Mouse (Mus musculus) liver, embryonic 15.5 days (tissue): ENCODE results near the gene Lipe. TPM values are rescaled to one million over a fixed set of nuclear protein-coding genes. Genes with fewer than 3 reads are reported as not detected.

Experiments used
- ATAC-seq: fragments of 200-750 bp; cut with Nextera tagmentation; 2 replicates; pipeline ENCODE4 v1.8.0; 2017; ENCODE audit warnings: moderate number of reproducible peaks, mild to moderate bottlenecking, moderate library complexity; ENCODE audit not compliant: insufficient read depth
- H3K27ac ChIP-seq: fragments of 300-500 bp; sonication (generic); replicated peaks from 2 replicates; pipeline ENCODE4 v1.5.1; 2015; ENCODE audit warnings: mild to moderate bottlenecking, inconsistent platforms
- H3K27me3 ChIP-seq: fragments of 300-500 bp; sonication (generic); 2 replicates; pipeline ENCODE4 v1.6.1; 2015; ENCODE audit warnings: mild to moderate bottlenecking, inconsistent platforms
- H3K36me3 ChIP-seq: fragments of 300-500 bp; sonication (generic); replicated peaks from 2 replicates; pipeline ENCODE4 v1.6.1; 2015; ENCODE audit warnings: moderate library complexity, mild to moderate bottlenecking, inconsistent platforms
- H3K4me1 ChIP-seq: fragments of 300-500 bp; sonication (generic); replicated peaks from 2 replicates; pipeline ENCODE4 v1.6.1; 2015; ENCODE audit warnings: inconsistent platforms
- H3K4me2 ChIP-seq: fragments of 300-500 bp; sonication (generic); 2 replicates; pipeline ENCODE4 v1.6.1; 2015; ENCODE audit warnings: moderate library complexity, mild to moderate bottlenecking, inconsistent platforms
- H3K4me3 ChIP-seq: fragments of 300-500 bp; sonication (generic); replicated peaks from 2 replicates; pipeline ENCODE4 v1.5.1; 2015; ENCODE audit warnings: mild to moderate bottlenecking, inconsistent platforms
- H3K9ac ChIP-seq: fragments of 300-500 bp; sonication (generic); 2 replicates; pipeline ENCODE4 v1.6.1; 2015; ENCODE audit warnings: moderate library complexity, mild to moderate bottlenecking, inconsistent platforms
- H3K9me3 ChIP-seq: fragments of 300-500 bp; sonication (generic); replicated peaks from 2 replicates; pipeline ENCODE4 v1.6.1; 2016; ENCODE audit warnings: inconsistent platforms
- WGBS: fragments of 180-500 bp; shearing (Covaris S2); methylation state at CpG from one replicate; pipeline ENCODE4 v1.1.7; 2015; ENCODE audit warnings: mixed read lengths; ENCODE audit not compliant: insufficient replicate concordance; 5-methylcytosine and 5-hydroxymethylcytosine counted together
- polyA plus RNA-seq: library from polyadenylated mRNA; unstranded; fragments of >200 nt; fragmentation: Nextera tagmentation; extraction: Ambion mirVana; gene quantifications from 2 replicates; pipeline ENCODE4 v1.2.1, GENCODE M21; 2015

The Lipe gene
- polyA plus RNA-seq, 1 experiment from 2014 or later = 3.4 TPM

- 40% methylated on average over 9 of the region's 9 CpGs for WGBS
- H3K9me3 ChIP-seq = no peaks in the 10 kb centered on the region
- H3K27ac ChIP-seq = no peak overlapping the region
- ATAC-seq = no peak
- peaks cover 30% of the 10 kb centered on the region for H3K36me3 ChIP-seq
- no peaks in the 10 kb centered on the region for H3K27me3 ChIP-seq
- no peak overlapping the region for H3K9ac ChIP-seq
- peaks cover 65% of the 10 kb centered on the region for H3K4me1 ChIP-seq
- H3K4me3 ChIP-seq = no peak overlapping the region
- no peak overlapping the region for H3K4me2 ChIP-seq
These were observed 13.7 kb downstream of the Lipe start for GRCm38 (mm10) chr7:25384818-25385217.

- Histone ChIP-seq H3K36me3 (peaks cover 30% of the 10 kb centered on the region), H3K4me1 (peaks cover 65% of the 10 kb centered on the region), H3K27me3 (no peaks in the 10 kb centered on the region), H3K27ac (no peak overlapping the region), H3K9me3 (no peaks in the 10 kb centered on the region), H3K9ac (no peak overlapping the region), H3K4me3 (no peak overlapping the region), H3K4me2 (no peak overlapping the region)
- WGBS = 68% methylated on average over 13 of the region's 13 CpGs
- no peak for ATAC-seq
These were observed 14.2 kb downstream of the Lipe start for GRCm38 (mm10) chr7:25384318-25384717.

- no peak overlapping the region for H3K4me3 ChIP-seq
- peaks cover 30% of the 10 kb centered on the region for H3K36me3 ChIP-seq
- no peak for ATAC-seq
- no peaks in the 10 kb centered on the region for H3K9me3 ChIP-seq
- 61% methylated on average over 4 of the region's 4 CpGs for WGBS
- H3K4me1 ChIP-seq = peaks cover 64% of the 10 kb centered on the region
- no peak overlapping the region for H3K4me2 ChIP-seq
- H3K9ac ChIP-seq = no peak overlapping the region
- no peaks in the 10 kb centered on the region for H3K27me3 ChIP-seq
- H3K27ac ChIP-seq = no peak overlapping the region
These were observed 14.6 kb downstream of the Lipe start for GRCm38 (mm10) chr7:25383891-25384290.

- Histone ChIP-seq H3K27me3 (no peaks in the 10 kb centered on the region), H3K36me3 (peaks cover 29% of the 10 kb centered on the region), H3K4me2 (no peak overlapping the region), H3K4me3 (no peak overlapping the region), H3K9me3 (no peaks in the 10 kb centered on the region), H3K9ac (no peak overlapping the region), H3K4me1 (peaks cover 60% of the 10 kb centered on the region), H3K27ac (no peak overlapping the region)
- WGBS = 71% methylated on average over 7 of the region's 7 CpGs
- no peak for ATAC-seq
These were observed 15.1 kb downstream of the Lipe start for GRCm38 (mm10) chr7:25383385-25383784.

- Histone ChIP-seq H3K27me3 (no peaks in the 10 kb centered on the region), H3K36me3 (peaks cover 22% of the 10 kb centered on the region), H3K4me1 (peaks cover 52% of the 10 kb centered on the region), H3K9ac (no peak overlapping the region), H3K27ac (no peak overlapping the region), H3K4me3 (no peak overlapping the region), H3K9me3 (no peaks in the 10 kb centered on the region), H3K4me2 (no peak overlapping the region)
- no peak for ATAC-seq
These were observed 16.0 kb downstream of the Lipe start for GRCm38 (mm10) chr7:25382541-25382940.

GRCm38 (mm10) chr7:25381284-25381680, 17.2 kb downstream of the Lipe start:
- Histone ChIP-seq H3K9me3 (no peaks in the 10 kb centered on the region), H3K4me2 (no peak overlapping the region), H3K27me3 (peaks cover 8% of the 10 kb centered on the region), H3K9ac (no peak overlapping the region), H3K4me3 (no peak overlapping the region), H3K36me3 (peaks cover 20% of the 10 kb centered on the region; the same call in 1 of the 2 replicates), H3K4me1 (peaks cover 47% of the 10 kb centered on the region), H3K27ac (no peak overlapping the region)
- no peak for ATAC-seq
- WGBS = 60% methylated on average over 3 of the region's 3 CpGs

GRCm38 (mm10) chr7:25380392-25381283, 17.9 kb downstream of the Lipe start:
- peak; percentile 41; the same call in 1 of the 2 replicates for ATAC-seq
- peak overlapping the region; percentile 48; the same call in 1 of the 2 replicates for H3K4me3 ChIP-seq

GRCm38 (mm10) chr7:25379551-25380351, 18.8 kb downstream of the Lipe start:
- H3K9me3 ChIP-seq = no peaks in the 10 kb centered on the region
- H3K27me3 ChIP-seq = peaks cover 15% of the 10 kb centered on the region
- H3K4me2 ChIP-seq = peak overlapping the region; percentile 82
- 2% methylated on average over 42 of the region's 42 CpGs for WGBS
- H3K4me3 ChIP-seq = peak overlapping the region; percentile 48
- H3K27ac ChIP-seq = no peak overlapping the region
- peaks cover 36% of the 10 kb centered on the region for H3K4me1 ChIP-seq
- H3K36me3 ChIP-seq = peaks cover 20% of the 10 kb centered on the region; the same call in 1 of the 2 replicates
- peak; percentile 32 for ATAC-seq
- H3K9ac ChIP-seq = peak overlapping the region; percentile 45

More at GRCm38 (mm10) chr7:25380392-25381283, 17.9 kb downstream of the Lipe start:
- Histone ChIP-seq H3K4me1 (peaks cover 42% of the 10 kb centered on the region), H3K9me3 (no peaks in the 10 kb centered on the region), H3K36me3 (peaks cover 20% of the 10 kb centered on the region; the same call in 1 of the 2 replicates), H3K27me3 (peaks cover 8% of the 10 kb centered on the region), H3K9ac (no peak overlapping the region), H3K4me2 (peak overlapping the region; percentile 82), H3K27ac (no peak overlapping the region)
- 38% methylated on average over 18 of the region's 18 CpGs for WGBS

- no peak overlapping the region for H3K9ac ChIP-seq
- H3K36me3 ChIP-seq = peaks cover 13% of the 10 kb centered on the region; the same call in 1 of the 2 replicates
- no peak overlapping the region for H3K4me2 ChIP-seq
- H3K4me3 ChIP-seq = no peak overlapping the region
- H3K4me1 ChIP-seq = peaks cover 30% of the 10 kb centered on the region
- 67% methylated on average over 13 of the region's 13 CpGs for WGBS
- H3K27me3 ChIP-seq = peaks cover 18% of the 10 kb centered on the region
- H3K9me3 ChIP-seq = no peaks in the 10 kb centered on the region
- H3K27ac ChIP-seq = no peak overlapping the region
- ATAC-seq = no peak
These were observed 20.1 kb downstream of the Lipe start for GRCm38 (mm10) chr7:25378181-25379100.

GRCm38 (mm10) chr7:25377100-25377700, 21.3 kb downstream of the Lipe start:
- peak overlapping the region; percentile 32; the same call in 1 of the 2 replicates for H3K4me3 ChIP-seq
- WGBS = 58% methylated on average over 8 of the region's 8 CpGs
- no peak overlapping the region for H3K27ac ChIP-seq
- peaks cover 3% of the 10 kb centered on the region; the same call in 1 of the 2 replicates for H3K36me3 ChIP-seq
- H3K4me2 ChIP-seq = peak overlapping the region; percentile 59
- no peak for ATAC-seq
- H3K9ac ChIP-seq = no peak overlapping the region
- no peaks in the 10 kb centered on the region for H3K9me3 ChIP-seq
- peaks cover 18% of the 10 kb centered on the region for H3K27me3 ChIP-seq
- peaks cover 30% of the 10 kb centered on the region for H3K4me1 ChIP-seq
